Mouse (Mus musculus): ENCODE measurements around the gene Rho. TPM values are rescaled to one million over a fixed set of nuclear protein-coding genes. Genes with fewer than 3 reads are reported as not detected.

The Rho gene
- polyA plus RNA-seq, 1 experiment from 2014 or later, result 0.31 TPM

DNA sequence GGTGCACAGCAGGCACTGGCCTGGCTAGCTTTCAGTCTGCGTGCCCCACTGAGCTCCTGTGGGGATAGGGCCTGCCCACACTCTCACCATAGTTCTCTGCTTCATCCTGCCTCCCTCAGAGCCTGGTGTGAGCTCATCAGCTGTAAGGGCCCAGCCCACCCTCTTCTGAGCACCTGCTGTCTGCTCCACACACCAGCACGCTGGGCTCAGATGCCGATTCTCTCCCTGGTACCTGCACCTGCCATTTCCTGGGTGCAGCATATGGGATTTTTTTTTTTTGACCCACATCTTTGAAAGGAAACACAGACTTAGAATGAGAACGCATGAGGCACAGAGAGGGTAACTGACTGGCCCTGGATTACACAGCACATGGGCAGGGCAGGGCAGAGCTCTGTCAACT is 58.1 kb downstream of the Rho start:
- WGBS, result 85% methylated on average over 4 of the region's 4 CpGs
- peaks cover 53% of the 10 kb centered on the region for H3K27me3 ChIP-seq (ENCODE audit: low read depth, poor library complexity, severe bottlenecking)
- no peaks in the 10 kb centered on the region for H3K36me3 ChIP-seq
- H3K4me1 ChIP-seq, result peaks cover 78% of the 10 kb centered on the region
- H3K9me3 ChIP-seq (replicated peaks), result no peaks in the 10 kb centered on the region
- H3K27ac ChIP-seq, result peak overlapping the region; percentile 1; the same call in 1 of the 2 replicates
- H3K4me3 ChIP-seq, result peak overlapping the region; percentile 19; the same call in 1 of the 2 replicates
- DNase-seq (ENCODE audit: low spot score), result no peak

Other genes with a start within 250 kb of the Rho start
- gene Tmem40, start 169.3 kb upstream of the Rho start, polyA plus RNA-seq (2016; fragmentation: Nextera tagmentation; extraction: Ambion mirVana), result 0.95 and 1.8 TPM in 2 replicates
- gene Cand2, start 157.2 kb upstream of the Rho start, polyA plus RNA-seq (2016; fragmentation: Nextera tagmentation; extraction: Ambion mirVana), result 73.1 and 88.1 TPM in 2 replicates
- 1,689 and 1,952 TPM in 2 replicates for gene Rpl32, start 123.0 kb upstream of the Rho start, polyA plus RNA-seq (2016; fragmentation: Nextera tagmentation; extraction: Ambion mirVana)
- 0.49 and 0.66 TPM in 2 replicates for gene Efcab12, start 93.3 kb upstream of the Rho start, polyA plus RNA-seq (2016; fragmentation: Nextera tagmentation; extraction: Ambion mirVana)
- 35.3 and 37.8 TPM in 2 replicates for gene Mbd4, start 78.4 kb upstream of the Rho start, polyA plus RNA-seq (2016; fragmentation: Nextera tagmentation; extraction: Ambion mirVana)
- gene Ift122, start 78.3 kb upstream of the Rho start, polyA plus RNA-seq (2016; fragmentation: Nextera tagmentation; extraction: Ambion mirVana), result 28.0 and 34.2 TPM in 2 replicates
- gene H1foo, start 13.2 kb downstream of the Rho start, polyA plus RNA-seq (2016; fragmentation: Nextera tagmentation; extraction: Ambion mirVana), result not detected in 2 replicates
- gene Plxnd1, start 63.3 kb downstream of the Rho start, polyA plus RNA-seq (2016; fragmentation: Nextera tagmentation; extraction: Ambion mirVana), result 27.9 and 30.9 TPM in 2 replicates

Data from limb, embryonic 10.5 days (tissue).